Mouse (Mus musculus) layer of hippocampus, adult 9-11 months (tissue): ENCODE data around the gene Aldoc.

Source experiments
- DNase-seq: peaks from one replicate; pipeline ENCODE4 v3.0.0; 2022

Gene Aldoc

GRCm38 (mm10) chr11:78333992-78334391 is 11.2 kb downstream of the Aldoc start:
- DNase-seq, result no peak

- no peak for DNase-seq
Observed at GRCm38 (mm10) chr11:78337040-78337439, 14.3 kb downstream of the Aldoc start.

GRCm38 (mm10) chr11:78341702-78342101 is 18.9 kb downstream of the Aldoc start:
- no peak for DNase-seq

DNA sequence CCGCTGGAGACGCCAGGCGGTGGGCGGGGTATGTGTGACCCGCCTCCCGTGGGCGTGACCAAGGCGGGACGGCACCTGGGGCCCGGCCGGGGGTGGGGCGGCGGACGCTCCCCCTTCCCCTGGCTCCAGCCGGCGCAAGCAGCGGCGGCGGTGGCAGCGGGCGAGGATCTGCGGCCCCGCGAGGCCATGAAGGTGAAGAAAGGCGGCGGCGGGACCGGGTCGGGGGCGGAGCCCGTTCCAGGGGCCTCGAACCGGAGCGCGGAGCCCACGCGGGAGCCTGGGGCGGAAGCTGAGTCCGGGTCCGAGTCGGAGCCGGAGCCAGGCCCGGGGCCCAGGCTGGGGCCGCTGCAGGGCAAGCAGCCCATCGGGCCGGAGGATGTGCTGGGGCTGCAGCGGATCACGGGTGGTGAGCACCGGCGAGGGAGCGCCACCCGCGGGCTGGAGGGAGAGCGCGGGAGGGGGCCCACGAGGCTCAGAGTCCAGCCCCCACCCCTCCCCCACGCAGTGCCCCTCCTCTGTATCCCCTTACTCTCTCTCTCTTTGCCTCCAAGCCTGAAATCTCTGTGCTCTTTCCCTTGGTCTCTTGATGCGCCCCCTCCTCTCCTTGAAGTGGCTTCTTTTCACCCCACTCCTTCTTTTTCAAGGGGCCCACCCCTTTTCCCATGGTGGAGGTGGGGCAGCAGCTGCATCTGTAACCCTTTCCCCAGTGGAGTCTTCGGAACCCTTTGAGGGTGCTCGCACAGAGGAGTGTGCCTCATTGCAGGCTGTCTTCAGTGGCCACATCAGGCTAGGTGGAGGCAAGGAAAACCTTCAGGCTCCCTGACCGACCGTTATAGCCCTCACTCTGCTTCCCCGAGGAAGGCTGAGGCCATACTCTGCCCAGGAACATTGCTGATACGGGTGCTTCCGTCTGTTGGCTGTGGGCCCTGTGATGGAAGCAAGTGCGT is 20.9 kb downstream of the Aldoc start, which contains the start of gene Unc119:
Gene Unc119, plus strand, starts transcription at position 102 of the 947 bp plus-strand sequence.
- peak; percentile 54 for DNase-seq

GRCm38 (mm10) chr11:78344328-78344889 is 21.6 kb downstream of the Aldoc start:
- DNase-seq, result no peak

GRCm38 (mm10) chr11:78344890-78345715 is 22.3 kb downstream of the Aldoc start:
- DNase-seq, result no peak

GRCm38 (mm10) chr11:78345801-78346200 is 23.0 kb downstream of the Aldoc start:
- no peak for DNase-seq

DNA sequence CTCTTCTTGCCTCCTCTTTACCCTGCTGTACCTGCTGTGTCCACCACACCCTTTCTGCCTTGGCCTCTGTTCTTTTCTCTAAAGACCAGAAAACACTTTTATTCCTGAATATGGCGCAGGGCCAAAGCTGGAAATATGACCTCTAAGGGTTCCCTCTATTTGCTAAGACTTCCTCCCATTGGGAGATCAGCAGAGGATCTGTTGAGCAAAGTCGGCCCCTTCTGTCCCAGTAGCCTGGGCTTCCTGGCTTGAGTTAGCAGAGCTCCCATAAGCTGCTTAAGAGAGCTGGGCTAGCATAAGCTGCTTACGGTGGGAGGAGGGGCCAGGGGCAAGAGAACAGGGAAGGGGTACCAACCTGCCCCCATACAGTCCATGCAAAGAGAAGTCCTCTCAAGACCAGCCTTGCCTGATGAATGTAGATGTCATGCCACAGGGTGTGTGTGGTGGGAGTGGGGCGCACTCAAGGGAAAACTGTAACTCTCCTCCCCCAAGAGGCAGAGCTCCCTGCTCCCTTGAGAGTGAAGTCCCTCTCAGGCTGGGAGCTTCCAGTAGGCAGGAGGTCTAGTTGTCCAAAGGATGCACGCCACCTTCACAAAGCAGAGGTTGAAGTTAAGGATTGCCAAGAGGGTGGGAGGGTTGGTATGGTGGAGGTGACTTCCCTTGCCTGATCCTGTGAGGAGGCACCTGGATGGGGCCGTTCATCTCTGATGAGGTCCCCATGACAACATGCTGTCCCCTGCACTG is 23.7 kb downstream of the Aldoc start:
- DNase-seq, result no peak

DNA sequence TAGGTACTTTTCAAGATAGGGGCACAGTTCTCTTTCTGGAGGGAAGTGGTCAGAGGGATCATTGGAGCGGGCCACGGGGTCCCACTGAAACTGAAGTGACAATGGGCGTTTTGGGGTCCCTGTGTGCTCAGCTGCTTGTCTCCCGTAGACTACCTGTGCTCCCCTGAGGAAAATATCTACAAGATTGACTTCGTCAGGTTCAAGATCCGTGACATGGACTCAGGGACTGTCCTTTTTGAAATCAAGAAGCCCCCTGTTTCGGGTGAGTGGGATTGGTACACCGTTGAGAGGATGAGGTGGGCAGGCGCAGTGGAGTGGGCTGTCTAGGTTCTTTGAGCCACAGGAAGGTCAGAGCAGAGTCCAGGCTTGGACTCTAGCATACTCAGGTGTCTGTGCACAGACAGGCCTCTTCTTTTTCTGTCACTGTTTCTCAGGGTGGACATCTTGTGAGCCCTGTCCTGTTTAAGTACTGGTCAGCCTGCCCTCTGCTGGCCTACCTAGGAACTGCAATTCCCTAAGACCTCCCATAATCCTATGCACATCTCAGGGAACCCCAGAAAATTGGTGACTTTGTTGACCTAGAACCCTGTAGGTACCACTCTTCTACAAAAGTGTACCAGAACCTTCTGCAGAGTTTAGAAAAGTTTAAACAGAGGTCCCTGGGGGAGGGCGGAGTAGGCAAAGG is 24.4 kb downstream of the Aldoc start:
- peak; percentile 54 for DNase-seq

- DNase-seq, result no peak
Observed at GRCm38 (mm10) chr11:78347908-78348307, 25.1 kb downstream of the Aldoc start.

- DNase-seq, result no peak
Observed at GRCm38 (mm10) chr11:78348474-78348873, 25.7 kb downstream of the Aldoc start.

- no peak for DNase-seq
Observed at GRCm38 (mm10) chr11:78349441-78350358, 26.9 kb downstream of the Aldoc start.

DNA sequence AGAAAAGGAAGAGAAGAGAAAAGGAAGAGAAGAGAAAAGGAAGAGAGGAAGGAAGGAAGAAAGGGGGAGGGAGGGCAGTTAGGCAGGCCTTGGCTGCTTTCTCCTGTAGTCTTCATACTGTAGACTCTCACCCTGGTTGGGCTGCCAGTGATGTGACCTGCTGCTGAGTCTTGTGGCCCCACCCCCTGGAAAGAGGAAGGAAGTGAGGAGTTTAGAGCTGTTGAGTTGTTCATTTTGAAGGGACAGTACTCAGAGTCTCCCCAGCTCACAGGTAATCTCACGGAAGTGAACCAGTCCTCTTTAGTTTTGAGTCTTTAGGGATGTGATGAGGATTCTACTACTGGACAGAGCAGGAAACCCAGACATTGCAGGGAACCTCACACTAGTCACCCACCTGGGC is 30.3 kb downstream of the Aldoc start:
- DNase-seq, result no peak

GRCm38 (mm10) chr11:78354905-78355304 is 32.1 kb downstream of the Aldoc start:
- no peak for DNase-seq

- DNase-seq, result no peak
Observed at GRCm38 (mm10) chr11:78355471-78356238, 32.9 kb downstream of the Aldoc start.

GRCm38 (mm10) chr11:78358330-78359007 is 35.7 kb downstream of the Aldoc start:
- DNase-seq, result no peak

DNA sequence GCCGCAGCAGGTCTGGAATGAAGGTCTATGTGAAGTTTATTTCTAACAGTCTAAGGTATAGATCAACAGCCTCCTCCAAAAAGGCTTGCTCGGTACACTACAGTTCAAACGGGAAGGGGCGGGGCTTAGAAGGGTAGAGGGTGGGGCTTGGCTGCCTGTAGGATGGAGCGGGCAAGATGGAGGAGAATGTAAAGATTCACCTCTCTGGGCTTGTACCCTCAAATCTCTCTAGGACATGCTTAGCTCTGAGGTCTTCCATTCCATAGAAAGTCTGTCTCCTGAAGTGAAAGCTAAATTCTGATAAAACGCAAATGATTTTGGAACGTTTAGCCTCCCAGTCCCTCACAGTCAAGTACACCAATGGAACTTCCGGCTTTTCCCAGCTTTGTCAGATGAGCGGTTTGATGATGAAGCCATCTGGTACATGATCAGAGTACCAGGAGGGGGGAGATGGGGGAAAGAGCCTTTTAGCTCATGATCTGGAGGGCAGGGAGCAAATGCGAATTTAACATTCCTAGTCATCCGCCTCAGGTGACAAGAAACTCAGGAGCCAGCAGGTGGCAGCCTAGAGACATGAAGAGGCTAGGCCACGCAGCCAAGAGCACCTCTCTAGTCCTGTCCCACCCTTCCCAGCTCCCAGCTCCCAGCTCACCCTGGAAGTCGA is 37.5 kb downstream of the Aldoc start:
- peak; percentile 66 for DNase-seq

DNA sequence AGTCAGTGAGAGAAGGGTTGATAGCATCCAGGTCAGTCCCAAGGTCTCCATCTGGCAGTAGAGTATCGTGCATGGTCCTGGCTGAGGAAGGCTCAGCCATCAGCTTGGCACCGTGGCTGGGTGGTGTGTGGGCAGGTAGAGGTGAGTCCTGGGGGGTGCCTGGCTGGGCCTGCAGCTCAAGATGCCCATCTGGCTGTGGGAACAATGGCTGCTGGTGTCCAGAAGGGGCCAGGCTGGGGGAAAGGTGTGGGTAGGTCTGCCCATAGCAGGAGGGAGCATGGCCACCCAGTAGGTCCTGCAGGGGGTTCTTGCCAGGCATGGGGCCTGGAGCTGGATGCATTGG is 38.0 kb downstream of the Aldoc start:
- DNase-seq, result no peak
